Mouse (Mus musculus) left cerebral cortex, postnatal 4 days (tissue): ENCODE results near the gene Vmn1r28. TPM values are rescaled to one million over a fixed set of nuclear protein-coding genes. Genes with fewer than 3 reads are reported as not detected.
"Not testable (repeated sequence)": the region's sequence is repeated elsewhere in the genome, so short reads cannot be mapped to it uniquely, and the experiment has no call there.

Source experiments
- DNase-seq: peaks from one replicate; pipeline ENCODE4 v3.0.0-alpha.2; 2022
- intact Hi-C: fragments of 180-260 bp; cut with DNase I; formaldehyde crosslinking; loops from one replicate; pipeline ENCODE4 v1.15.1; 2025
- total RNA-seq, 2 experiments: library from RNA; stranded (reverse); gene quantifications; 2 replicates each; pipeline ENCODE4 v1.2.3; 2021

Vmn1r28 gene
- total RNA-seq, result not detected

GRCm38 (mm10) chr6:58261737-58262136 is at the start of gene Vmn1r28:
Gene Vmn1r28, plus strand, starts transcription at chr6:58262037.
- no peak for DNase-seq

GRCm38 (mm10) chr6:58216119-58216518 is 45.7 kb upstream of the Vmn1r28 start:
- intact Hi-C loops, result loop anchor here (10.0 kb wide), 1 partner anchor 1411 kb away; no protein-coding TSS in a partner anchor
- no peak for DNase-seq

More at GRCm38 (mm10) chr6:58261737-58262136, at the start of gene Vmn1r28:
- intact Hi-C loops, result no loop called here

GRCm38 (mm10) chr6:58218721-58219120 is 43.1 kb upstream of the Vmn1r28 start, which contains the start of gene Vmn1r27:
Gene Vmn1r27, minus strand, starts transcription at chr6:58218821.
- DNase-seq, result no peak
- intact Hi-C loops, result loop anchor here (10.0 kb wide), 1 partner anchor 1414 kb away; no protein-coding TSS in a partner anchor

- DNase-seq, intact Hi-C loops: not testable (repeated sequence)
Observed at GRCm38 (mm10) chr6:58279661-58280060, 17.8 kb downstream of the Vmn1r28 start.

- no peak for DNase-seq
- intact Hi-C loops, result no loop called here
Observed at GRCm38 (mm10) chr6:58292201-58292600, 30.4 kb downstream of the Vmn1r28 start.

- intact Hi-C loops, DNase-seq: not testable (repeated sequence)
Observed at GRCm38 (mm10) chr6:58298511-58298910, 36.7 kb downstream of the Vmn1r28 start.

GRCm38 (mm10) chr6:58301249-58301648 is 39.4 kb downstream of the Vmn1r28 start, which contains the start of gene Vmn1r29:
Gene Vmn1r29, plus strand, starts transcription at chr6:58301549.
- intact Hi-C loops, result no loop called here
- DNase-seq, result no peak

Other genes with a start within 250 kb of the Vmn1r28 start
- gene Vmn1r26, start 246.9 kb upstream of the Vmn1r28 start, total RNA-seq, result not detected
- gene Vmn1r27, start 43.2 kb upstream of the Vmn1r28 start, total RNA-seq, result not detected
- gene Vmn1r29, start 39.5 kb downstream of the Vmn1r28 start, total RNA-seq, result not detected
- not detected for gene Vmn1r30, start 181.3 kb downstream of the Vmn1r28 start, total RNA-seq
- not detected for gene Vmn1r31, start 213.3 kb downstream of the Vmn1r28 start, total RNA-seq